Mouse (Mus musculus) liver, embryonic 14.5 days (tissue): ENCODE measurements around the gene Slc7a12.

Experiments
- CTCF ChIP-seq: IDR thresholded peaks from 2 replicates; pipeline ENCODE4 v1.5.1; 2016; ENCODE audit warnings: antibody characterized with exemption, low read depth, control low read depth
- EP300 ChIP-seq: IDR thresholded peaks from 2 replicates; pipeline ENCODE4 v1.6.1; 2016; ENCODE audit warnings: antibody characterized with exemption, low read depth

GRCm38 (mm10) chr3:14480397-14480796, at the start of gene Slc7a12:
- no peak for TF ChIP-seq CTCF
- no peak for TF ChIP-seq EP300
